Comparison of ENCODE assay signal across 8 mouse cellular contexts in the genomic region with DNA sequence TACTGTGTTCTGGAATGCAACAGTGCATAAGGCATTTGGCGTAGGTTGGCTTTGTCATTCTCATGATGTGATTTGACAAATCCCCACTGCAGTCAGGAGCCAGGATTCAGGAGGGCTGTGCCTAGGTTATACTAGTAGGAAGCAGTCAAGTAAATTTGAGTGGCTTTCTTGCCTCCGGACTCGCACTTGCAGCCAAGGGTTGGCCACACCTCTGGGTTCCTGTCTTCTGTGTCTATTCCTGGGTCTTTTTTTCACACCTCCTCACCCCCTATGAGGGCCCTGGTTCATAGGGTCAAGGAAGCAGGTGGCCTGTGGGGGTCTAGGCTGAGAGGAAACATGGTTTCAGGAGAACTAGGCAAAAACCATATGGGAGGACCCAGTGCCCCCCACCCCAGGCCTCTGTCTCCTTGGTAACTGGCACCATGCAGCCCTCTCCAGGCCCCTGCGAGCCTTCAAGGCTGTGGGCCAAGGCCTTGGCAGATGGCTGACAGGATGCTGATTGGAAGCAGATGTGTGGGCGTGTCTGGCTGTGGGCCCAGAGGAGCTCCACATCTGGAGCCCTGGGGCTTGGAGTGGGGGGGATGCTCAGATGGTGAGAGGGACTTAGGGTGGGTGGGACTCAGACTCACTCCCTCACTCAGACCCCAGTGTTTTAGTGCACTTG.
DNase-seq lines count a peak whose midpoint lies in the region; ATAC-seq and TF ChIP-seq lines count a peak whose summit lies in the region.

No protein-coding gene starts in this region.

- TF ChIP-seq EP300 in heart, postnatal 0 days (IDR thresholded peaks at IDR 0.05; ENCODE audit: low read depth): peak; percentile 57; the same call in 1 of the 2 replicates

- H3K4me3 ChIP-seq in intestine, embryonic 14.5 days (ENCODE audit: low read depth, low read length): no peak overlapping the region
- H3K4me3 ChIP-seq in intestine, postnatal 0 days (ENCODE audit: low read depth, low read length): no peak overlapping the region
- H3K4me3 ChIP-seq in forebrain, embryonic 12.5 days (replicated peaks): no peak overlapping the region
- H3K4me3 ChIP-seq in heart, postnatal 0 days (ENCODE audit: low read depth, low read length): no peak overlapping the region
- H3K4me3 ChIP-seq in midbrain, embryonic 13.5 days (replicated peaks): no peak overlapping the region

- 38% methylated on average over 5 of the region's 5 CpGs for WGBS in intestine, embryonic 14.5 days
- WGBS in intestine, postnatal 0 days: 48% methylated on average over 5 of the region's 5 CpGs
- WGBS in forebrain, embryonic 12.5 days: 76% methylated on average over 5 of the region's 5 CpGs
- WGBS in heart, postnatal 0 days: 19% methylated on average over 5 of the region's 5 CpGs
- WGBS in midbrain, embryonic 13.5 days: 66% methylated on average over 5 of the region's 5 CpGs

- H3K9me3 ChIP-seq in intestine, embryonic 14.5 days (ENCODE audit: control insufficient read depth, low read length): no peaks in the 10 kb centered on the region
- no peaks in the 10 kb centered on the region for H3K9me3 ChIP-seq in intestine, postnatal 0 days (ENCODE audit: control insufficient read depth)
- no peaks in the 10 kb centered on the region for H3K9me3 ChIP-seq in forebrain, embryonic 12.5 days
- no peaks in the 10 kb centered on the region for H3K9me3 ChIP-seq in heart, postnatal 0 days (replicated peaks; ENCODE audit: control insufficient read depth, low read length)
- H3K9me3 ChIP-seq in midbrain, embryonic 13.5 days: no peaks in the 10 kb centered on the region

- peak; percentile 83 for ATAC-seq in intestine, embryonic 14.5 days (replicated peaks; ENCODE audit: low FRiP score, low TSS enrichment, low read depth)
- no peak for ATAC-seq in intestine, postnatal 0 days
- ATAC-seq in forebrain, embryonic 12.5 days (ENCODE audit: low FRiP score): 0 out of 2 replicates have a peak, but pooled peaks have one; percentile 51
- ATAC-seq in heart, postnatal 0 days (ENCODE audit: insufficient read depth, low read depth): peak; percentile 87
- ATAC-seq in midbrain, embryonic 13.5 days: peak; percentile 71

- no peaks in the 10 kb centered on the region for H3K27me3 ChIP-seq in intestine, embryonic 14.5 days (replicated peaks; ENCODE audit: control insufficient read depth, insufficient read depth, low read length)
- H3K27me3 ChIP-seq in intestine, postnatal 0 days (replicated peaks; ENCODE audit: control insufficient read depth, insufficient read depth, low read length): no peaks in the 10 kb centered on the region
- no peaks in the 10 kb centered on the region for H3K27me3 ChIP-seq in forebrain, embryonic 12.5 days
- H3K27me3 ChIP-seq in heart, postnatal 0 days (ENCODE audit: control insufficient read depth, insufficient read depth, low read length): no peaks in the 10 kb centered on the region
- H3K27me3 ChIP-seq in midbrain, embryonic 13.5 days: no peaks in the 10 kb centered on the region

- no peak overlapping the region for H3K9ac ChIP-seq in intestine, embryonic 14.5 days (ENCODE audit: low read length)
- H3K9ac ChIP-seq in intestine, postnatal 0 days (ENCODE audit: low read depth, low read length): no peak overlapping the region
- no peak overlapping the region for H3K9ac ChIP-seq in forebrain, embryonic 12.5 days
- H3K9ac ChIP-seq in heart, postnatal 0 days (replicated peaks; ENCODE audit: low read depth, low read length): no peak overlapping the region
- no peak overlapping the region for H3K9ac ChIP-seq in midbrain, embryonic 13.5 days (replicated peaks)

- no peaks in the 10 kb centered on the region for H3K36me3 ChIP-seq in intestine, embryonic 14.5 days (ENCODE audit: control insufficient read depth, insufficient read depth, low read length)
- no peaks in the 10 kb centered on the region for H3K36me3 ChIP-seq in intestine, postnatal 0 days (ENCODE audit: control insufficient read depth, insufficient read depth)
- H3K36me3 ChIP-seq in forebrain, embryonic 12.5 days (replicated peaks): no peaks in the 10 kb centered on the region
- no peaks in the 10 kb centered on the region for H3K36me3 ChIP-seq in heart, postnatal 0 days (replicated peaks; ENCODE audit: control insufficient read depth, insufficient read depth, low read length)
- H3K36me3 ChIP-seq in midbrain, embryonic 13.5 days: no peaks in the 10 kb centered on the region

- peaks cover 29% of the 10 kb centered on the region for H3K4me1 ChIP-seq in intestine, embryonic 14.5 days (replicated peaks; ENCODE audit: control insufficient read depth, insufficient read depth, low read length)
- no peaks in the 10 kb centered on the region for H3K4me1 ChIP-seq in intestine, postnatal 0 days (replicated peaks; ENCODE audit: control insufficient read depth, insufficient read depth, low read length)
- H3K4me1 ChIP-seq in forebrain, embryonic 12.5 days: peaks cover 6% of the 10 kb centered on the region
- peaks cover 24% of the 10 kb centered on the region for H3K4me1 ChIP-seq in heart, postnatal 0 days (ENCODE audit: control insufficient read depth, insufficient read depth)
- peaks cover 8% of the 10 kb centered on the region for H3K4me1 ChIP-seq in midbrain, embryonic 13.5 days (replicated peaks)

- no peak for TF ChIP-seq CTCF in intestine, postnatal 0 days (IDR thresholded peaks at IDR 0.05; ENCODE audit: low read depth)
- no peak for TF ChIP-seq CTCF in heart, postnatal 0 days (IDR thresholded peaks at IDR 0.05; ENCODE audit: low read depth)

- peak overlapping the region; percentile 62 for H3K27ac ChIP-seq in intestine, embryonic 14.5 days (ENCODE audit: low read depth)
- H3K27ac ChIP-seq in intestine, postnatal 0 days (ENCODE audit: low read depth, low read length): no peak overlapping the region
- 0 out of 2 replicates have a peak overlapping the region, but pooled peaks have one; percentile 15 for H3K27ac ChIP-seq in forebrain, embryonic 12.5 days
- peak overlapping the region; percentile 54 for H3K27ac ChIP-seq in heart, postnatal 0 days (ENCODE audit: low read depth)
- H3K27ac ChIP-seq in midbrain, embryonic 13.5 days: no peak overlapping the region; the same call in 1 of the 2 replicates

- no peak overlapping the region for H3K4me2 ChIP-seq in intestine, embryonic 14.5 days (ENCODE audit: low read length)
- H3K4me2 ChIP-seq in intestine, postnatal 0 days (replicated peaks; ENCODE audit: low read depth): no peak overlapping the region
- no peak overlapping the region for H3K4me2 ChIP-seq in forebrain, embryonic 12.5 days
- H3K4me2 ChIP-seq in heart, postnatal 0 days (ENCODE audit: low read depth, low read length): no peak overlapping the region
- H3K4me2 ChIP-seq in midbrain, embryonic 13.5 days (replicated peaks): no peak overlapping the region

- DNase-seq in intestine, embryonic 14.5 days (ENCODE audit: low spot score): peak; percentile 89
- peak; percentile 66 for DNase-seq in heart, postnatal 0 days (ENCODE audit: low spot score)
- DNase-seq in kidney, postnatal 10 days: peak; percentile 86
- peak; percentile 57 for DNase-seq in thymus, postnatal 25 days
- no peak for DNase-seq in left cerebral cortex, adult 11 months (ENCODE audit: low spot score)

Comparison
In these comparisons a context has a peak if more than half of its experiments do, and no peak if none do; other contexts are left out.
1. H3K27ac ChIP-seq: peak in intestine, embryonic 14.5 days (single experiment), forebrain, embryonic 12.5 days (single experiment) and heart, postnatal 0 days (single experiment); none in intestine, postnatal 0 days (single experiment) and midbrain, embryonic 13.5 days (single experiment).